Mouse (Mus musculus) ES-E14 (cell line): ENCODE data around the gene Fam8a1.

Experiments used
- CHD2 ChIP-seq: IDR thresholded peaks from 2 replicates; pipeline ENCODE4 v1.6.1; 2014; ENCODE audit warnings: mild to moderate bottlenecking, low read depth, low read length, inconsistent platforms
- HCFC1 ChIP-seq: IDR thresholded peaks from 2 replicates; pipeline ENCODE4 v1.6.1; 2012; ENCODE audit warnings: low read length, inconsistent platforms, borderline replicate concordance; ENCODE audit not compliant: insufficient read depth
- MAFK ChIP-seq: IDR thresholded peaks from 2 replicates; pipeline ENCODE4 v1.6.1; 2014; ENCODE audit warnings: mild to moderate bottlenecking, low read depth, low read length, inconsistent platforms; ENCODE audit not compliant: insufficient read depth
- ZC3H11A ChIP-seq: IDR thresholded peaks from 2 replicates; pipeline ENCODE4 v1.6.1; 2012; ENCODE audit warnings: low read depth, mild to moderate bottlenecking, inconsistent platforms, low read length, borderline replicate concordance
- ZNF384 ChIP-seq: IDR thresholded peaks from 2 replicates; pipeline ENCODE4 v1.6.1; 2012; ENCODE audit warnings: low read depth, low read length, inconsistent platforms

DNA sequence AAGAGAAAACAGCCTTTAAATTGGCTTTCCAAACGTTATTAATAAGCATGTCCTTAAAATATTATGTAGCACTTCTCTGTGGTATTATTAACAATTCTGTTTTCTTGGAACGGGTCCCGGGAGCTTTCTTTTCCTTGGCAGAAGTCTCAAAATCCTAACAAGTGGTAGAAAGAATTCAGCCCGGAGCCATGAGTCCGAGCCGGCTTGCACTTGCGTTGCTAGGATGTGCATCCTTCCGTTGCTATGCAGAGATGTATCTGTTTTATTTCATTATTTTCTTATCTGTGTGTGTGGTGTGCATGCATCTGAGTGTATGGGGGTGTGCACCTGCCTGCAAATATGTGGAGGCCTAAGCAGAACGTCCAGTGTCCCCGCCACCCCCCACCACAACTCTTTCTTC lies 41.5 kb upstream of the Fam8a1 start:
- TF ChIP-seq HCFC1 (no peak), ZC3H11A (no peak), MAFK (no peak), ZNF384 (no peak), CHD2 (no peak)
